Mouse (Mus musculus) right cerebral cortex, postnatal 36 days (tissue): ENCODE measurements at regions not wholly inside any gene's neighbourhood (a gene's known extent, or its start where the extent isn't known, plus 50 kb on each side); places are given as distances from the start of the nearest gene placed in this dataset.

Source experiments
- DNase-seq, 2 experiments: peaks; one replicate each; pipeline ENCODE4 v3.0.0; 2022; ENCODE audit warnings: low spot score in 2 of 2, mixed read lengths in 1 of 2

- peak; percentile 47 to 68 for DNase-seq
Observed at GRCm38 (mm10) chr1:194334752-194335719, 283.0 kb upstream of the Plxna2 start.

GRCm38 (mm10) chr1:194332639-194333038 is 285.4 kb upstream of the Plxna2 start:
- no peak for DNase-seq

GRCm38 (mm10) chr1:194330471-194330870 is 287.5 kb upstream of the Plxna2 start:
- DNase-seq, result no peak

- no peak for DNase-seq
Observed at GRCm38 (mm10) chr1:194320320-194321036, 297.5 kb upstream of the Plxna2 start.

DNA sequence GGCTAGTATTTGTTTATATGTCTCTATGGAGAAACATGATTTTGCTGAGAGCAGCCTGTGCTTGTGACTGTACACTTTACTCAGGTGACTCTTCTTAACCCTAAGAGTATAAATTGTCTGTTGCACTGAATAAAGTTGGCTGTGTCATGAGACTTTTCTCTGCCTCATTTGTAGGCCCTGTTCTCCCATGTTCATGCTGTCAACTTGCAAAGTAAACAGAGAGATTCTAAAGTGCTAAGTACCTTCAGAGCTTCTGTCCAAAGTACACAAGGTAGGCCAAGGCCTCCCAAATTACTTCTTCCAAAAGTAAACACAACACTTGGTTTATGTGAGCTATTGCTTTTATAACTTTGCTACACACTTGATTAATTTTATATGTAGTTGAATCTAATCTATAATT is 299.7 kb upstream of the Plxna2 start:
- DNase-seq, result no peak

DNA sequence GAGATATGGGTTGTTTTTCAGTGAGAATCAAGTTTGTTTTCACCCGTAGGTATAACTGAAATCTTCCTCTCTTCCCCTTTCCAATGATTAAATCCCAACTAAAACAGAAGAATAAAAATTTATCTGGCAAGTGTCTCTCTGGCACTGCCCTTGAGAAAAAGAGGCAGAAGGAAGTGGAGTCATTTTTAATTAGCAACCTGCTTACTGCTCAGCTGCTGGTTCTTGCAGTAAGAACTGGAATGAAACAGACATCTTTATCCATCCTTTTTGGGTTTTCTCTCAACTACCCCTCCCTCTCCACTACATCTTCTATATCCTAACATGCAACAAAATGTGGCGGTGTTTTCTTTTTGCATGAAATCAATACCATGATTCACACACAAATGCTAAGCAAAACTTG is 302.4 kb upstream of the Plxna2 start:
- no peak for DNase-seq

DNA sequence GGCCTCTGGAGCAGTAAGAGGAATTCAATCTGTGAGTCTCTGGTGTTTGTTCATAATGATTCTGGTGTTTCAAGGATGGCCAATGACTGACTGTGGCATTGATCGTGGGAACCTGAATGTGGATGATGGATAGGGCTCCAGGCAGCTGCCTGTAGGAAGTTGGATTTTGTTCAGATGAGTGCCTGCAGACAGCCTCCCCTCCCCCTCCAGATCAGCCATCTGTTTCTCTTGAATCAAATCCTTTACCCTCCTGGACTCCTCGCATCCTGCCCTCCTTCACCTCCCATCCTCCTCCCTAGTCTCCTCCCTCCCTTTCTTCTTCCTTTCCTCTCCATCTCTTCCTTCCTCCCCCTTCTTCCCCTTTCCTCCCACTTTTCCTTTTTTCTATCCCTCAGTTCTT is 307.6 kb upstream of the Plxna2 start:
- no peak for DNase-seq

DNA sequence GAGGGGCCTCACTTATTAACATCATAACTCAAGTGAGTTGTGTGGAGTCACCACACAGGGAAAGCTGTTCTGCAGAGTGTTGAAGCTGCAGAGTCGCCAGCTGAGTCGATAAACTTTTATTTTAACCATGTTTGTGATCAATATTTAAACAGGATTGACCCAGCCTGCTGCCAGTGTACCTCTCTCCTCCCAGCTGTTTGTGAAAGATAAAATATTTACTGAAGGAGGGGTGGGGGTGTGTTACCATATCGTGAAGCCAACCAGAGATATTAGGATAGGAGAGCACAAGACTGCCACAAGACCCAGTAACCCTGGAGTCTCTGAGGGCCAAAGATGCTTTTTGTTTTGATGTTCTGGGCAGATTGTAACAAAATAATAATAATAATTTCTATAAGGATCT is 309.4 kb upstream of the Plxna2 start:
- DNase-seq, result no peak

DNA sequence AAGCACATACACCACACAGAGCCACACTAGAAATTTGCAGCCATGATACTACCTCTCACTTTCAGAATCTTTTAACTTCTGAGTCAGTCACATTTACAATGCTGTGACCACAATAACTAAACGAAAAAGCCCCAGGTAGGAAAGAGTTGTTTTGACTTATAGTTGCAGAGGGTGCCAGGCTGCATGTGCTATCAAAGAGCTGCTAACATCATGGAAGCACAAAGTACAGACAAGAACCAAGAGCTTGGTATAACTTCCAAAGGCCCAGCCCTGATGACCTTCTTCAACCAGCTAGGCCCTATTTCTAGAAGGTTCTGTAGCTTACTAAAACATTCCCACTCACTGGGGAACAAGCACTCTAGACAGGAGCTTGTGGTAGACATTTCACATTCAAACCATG is 314.1 kb upstream of the Plxna2 start:
- DNase-seq, result no peak

DNA sequence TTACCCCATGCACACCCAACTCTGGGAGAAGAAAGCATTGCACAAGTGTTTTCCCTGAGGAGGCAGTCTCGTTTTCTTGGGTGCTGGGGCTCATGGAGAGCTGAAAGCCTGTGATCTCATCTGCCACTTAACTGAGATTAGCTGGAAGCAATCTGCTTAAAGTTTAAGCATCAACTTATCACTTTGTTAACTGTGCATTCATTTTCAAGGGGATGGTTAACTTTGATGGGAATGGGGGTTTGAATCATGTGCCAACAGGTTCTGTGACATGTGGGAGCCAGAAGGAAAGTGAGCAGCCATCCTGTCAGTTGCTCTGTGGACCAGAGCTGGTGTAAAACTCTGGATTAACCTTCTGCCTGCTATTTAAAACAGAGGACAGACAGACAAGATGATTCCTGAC is 315.2 kb upstream of the Plxna2 start:
- no peak for DNase-seq

- no peak for DNase-seq
Observed at GRCm38 (mm10) chr1:194281941-194282340, 336.1 kb upstream of the Plxna2 start.

DNA sequence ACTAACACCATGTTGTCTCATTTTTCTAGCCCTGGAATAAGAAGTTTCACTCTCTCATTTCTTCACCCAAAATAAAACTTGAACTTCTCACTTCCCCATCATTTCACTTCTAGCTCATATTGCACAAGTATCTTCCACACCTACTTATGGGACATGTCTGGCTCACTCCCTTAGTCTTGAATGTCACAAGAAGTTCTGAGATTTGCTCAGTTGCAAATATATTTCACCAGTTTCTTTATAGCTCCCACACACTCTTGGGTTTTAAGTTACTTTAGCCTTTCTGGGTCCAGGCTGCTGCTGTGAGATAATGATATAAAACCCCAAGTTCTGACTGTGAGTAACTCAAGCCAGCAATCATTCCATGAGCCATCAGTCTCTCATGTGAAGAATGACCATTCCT is 350.0 kb upstream of the Plxna2 start:
- no peak for DNase-seq

DNA sequence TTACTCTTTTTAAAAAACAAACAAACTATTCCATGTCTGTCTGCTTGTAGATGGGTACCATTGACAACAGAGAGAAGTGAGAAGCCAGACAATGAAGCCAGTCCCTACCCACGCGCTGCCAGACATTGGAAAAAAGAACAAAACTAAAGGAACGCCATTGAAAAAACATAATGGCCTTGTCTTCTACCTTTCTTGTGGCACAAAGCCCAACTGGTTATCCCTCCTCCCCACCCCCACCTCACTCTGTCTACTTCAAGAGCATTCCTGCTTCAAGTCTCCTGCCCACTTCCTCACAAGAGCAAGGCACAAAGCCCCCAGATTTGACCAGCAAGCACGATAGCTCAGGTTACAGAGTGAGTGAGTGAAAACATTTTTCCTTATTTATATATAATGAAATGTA is 355.6 kb upstream of the Plxna2 start:
- DNase-seq, result no peak

DNA sequence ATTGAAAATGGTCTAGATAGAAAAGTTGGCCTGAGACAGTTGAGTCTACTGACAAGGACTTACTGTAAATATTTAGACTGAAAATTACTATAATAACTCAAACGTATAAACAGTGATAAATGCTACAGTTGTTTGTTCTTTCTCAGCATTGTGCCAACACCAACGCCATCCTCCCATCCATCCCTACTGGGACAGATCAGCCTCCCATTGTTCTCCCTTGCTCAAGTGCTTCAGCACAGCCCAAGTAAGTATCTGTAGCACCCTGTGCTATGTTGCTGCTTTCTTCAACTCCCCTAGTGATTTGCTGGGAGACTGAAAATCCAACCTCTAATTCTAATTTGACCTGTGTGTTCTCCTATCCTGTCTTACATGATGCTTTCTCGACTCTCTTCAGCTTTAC is 358.1 kb upstream of the Plxna2 start:
- no peak for DNase-seq

DNA sequence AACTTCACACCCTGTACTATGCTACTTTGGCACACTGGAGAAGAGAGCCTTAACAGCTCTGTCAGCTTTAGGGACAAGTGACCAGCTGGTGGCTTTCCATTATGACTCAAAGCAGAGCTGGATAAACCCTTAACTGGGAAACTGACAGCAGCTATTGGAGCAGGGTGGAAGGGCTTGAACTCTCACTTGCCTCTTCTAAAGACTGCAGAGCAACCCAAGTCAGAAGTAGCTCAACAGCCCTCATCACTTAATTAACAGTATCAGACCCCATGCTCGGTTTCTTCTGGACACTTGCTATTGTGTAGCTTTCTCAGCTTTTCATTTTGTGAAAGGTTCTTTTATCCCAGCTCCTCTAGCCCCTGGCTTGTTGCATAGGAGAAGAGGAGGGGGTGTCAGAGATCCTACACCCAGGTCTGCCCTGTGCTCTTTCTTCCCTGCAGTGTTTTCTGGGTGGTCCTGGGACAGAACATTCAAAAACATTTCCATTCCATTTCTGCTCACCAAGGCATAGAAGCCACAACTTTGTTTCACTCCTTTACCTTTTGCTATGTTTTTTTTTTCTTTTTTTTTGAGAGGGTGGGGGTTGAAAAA is 373.1 kb upstream of the Plxna2 start:
- no peak for DNase-seq

GRCm38 (mm10) chr1:194241111-194241510 is 376.9 kb upstream of the Plxna2 start:
- DNase-seq, result no peak

GRCm38 (mm10) chr1:194231206-194231605 is 386.8 kb upstream of the Plxna2 start:
- peak; percentile 5 to 35 for DNase-seq

GRCm38 (mm10) chr1:194226550-194227160 is 391.4 kb upstream of the Plxna2 start:
- DNase-seq, result no peak

DNA sequence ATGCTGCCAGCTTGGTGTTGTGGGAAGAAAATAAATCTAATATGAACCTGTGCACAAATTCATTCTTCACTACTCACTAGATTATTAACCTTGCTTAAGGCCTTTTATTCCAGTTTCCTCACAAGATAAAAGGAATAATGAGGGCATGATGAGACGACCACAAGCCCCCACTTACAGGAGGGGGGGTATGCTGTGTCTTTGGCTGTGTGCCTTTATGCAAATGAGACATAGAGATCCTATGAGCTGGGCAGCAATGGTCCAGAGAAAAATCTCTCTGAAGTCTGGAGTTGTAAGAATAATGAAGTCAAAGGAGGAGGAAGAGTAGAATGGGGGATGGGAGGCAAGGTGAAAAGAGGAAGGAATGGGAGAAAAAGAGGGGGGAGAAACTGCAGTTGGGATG is 392.2 kb upstream of the Plxna2 start:
- no peak for DNase-seq

GRCm38 (mm10) chr1:194224046-194224445 is 394.0 kb upstream of the Plxna2 start:
- DNase-seq, result no peak

DNA sequence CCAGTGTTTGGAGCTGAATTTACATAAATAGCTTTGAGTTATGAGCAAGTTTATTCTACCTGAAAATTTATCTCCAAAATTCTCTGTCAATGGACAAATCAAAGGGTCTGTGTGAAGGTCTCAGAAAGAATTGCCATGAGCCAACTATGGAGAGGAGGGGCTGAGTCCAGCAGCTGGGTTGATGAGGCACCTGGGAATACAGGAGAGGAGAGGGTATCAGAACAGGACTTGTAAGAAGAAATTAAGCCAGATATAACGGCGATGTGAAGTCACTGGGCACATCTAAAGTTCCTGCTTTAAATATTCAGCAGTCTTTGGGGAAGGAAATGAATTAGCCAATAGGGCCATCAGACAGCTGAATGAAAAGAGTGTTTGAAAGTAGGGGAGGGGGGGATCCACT is 394.4 kb upstream of the Plxna2 start:
- DNase-seq, result no peak

DNA sequence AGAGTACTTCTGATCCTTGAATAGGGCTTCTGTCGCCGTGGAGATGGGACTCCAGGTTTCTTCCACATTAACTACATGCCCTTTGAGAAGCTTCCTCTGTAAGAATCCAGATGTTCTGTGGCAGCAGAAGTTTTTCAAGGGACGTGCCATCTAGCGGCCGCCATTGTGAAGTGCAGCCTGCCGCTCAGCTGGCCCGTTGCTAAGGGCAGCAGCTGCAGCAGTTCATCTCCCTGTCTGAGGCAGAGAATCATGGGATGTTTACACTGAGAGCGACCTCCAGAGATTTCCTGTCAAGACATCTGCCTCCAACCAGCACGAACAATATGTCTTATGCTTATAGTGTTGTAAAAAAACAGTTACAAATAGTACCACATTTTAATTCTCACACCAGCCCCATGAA is 395.0 kb upstream of the Plxna2 start:
- DNase-seq, result peak; percentile 38 to 44
